Mouse (Mus musculus) embryonic fibroblast, embryonic 13.5 days (primary cell): ENCODE results near the gene Foxn3.

Source experiments
- CTCF ChIP-seq: IDR thresholded peaks from 2 replicates; pipeline ENCODE4 v1.5.1; 2011; ENCODE audit warnings: mild to moderate bottlenecking, control low read depth, low read length, moderate library complexity, borderline replicate concordance; ENCODE audit not compliant: insufficient read depth
- POLR2A ChIP-seq: IDR thresholded peaks from 2 replicates; pipeline ENCODE4 v1.6.1; 2011; ENCODE audit warnings: low read depth, mild to moderate bottlenecking, control low read depth, low read length, moderate library complexity

DNA sequence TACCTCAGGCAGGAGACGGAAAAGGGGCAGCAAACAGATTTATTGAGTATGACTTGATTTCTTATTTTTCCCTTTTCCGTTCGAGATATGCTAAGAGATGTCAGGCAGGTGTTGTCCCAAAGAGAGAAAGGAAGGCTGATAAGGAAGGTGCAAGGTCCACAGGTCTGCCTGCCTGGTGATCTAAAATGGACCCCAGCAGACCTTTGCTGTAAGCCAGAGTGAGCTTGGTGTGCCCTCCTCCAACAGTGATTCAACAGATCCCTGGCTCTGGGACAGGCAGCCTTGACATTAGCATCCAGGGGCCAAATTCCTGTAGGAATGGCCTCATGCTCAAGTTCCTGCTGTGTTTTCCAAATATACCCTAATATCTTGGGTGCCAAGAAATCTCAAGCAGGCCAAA, 168.3 kb downstream of the Foxn3 start:
- TF ChIP-seq POLR2A (no peak), CTCF (no peak)
